Mouse (Mus musculus) telencephalon, adult 2 months (tissue): ENCODE data around the gene Smap1.

Source experiments
- DNase-seq: peaks from one replicate; pipeline ENCODE4 v3.0.0-alpha.2; 2011; ENCODE audit warnings: low read depth, low spot score

The Smap1 gene

DNA sequence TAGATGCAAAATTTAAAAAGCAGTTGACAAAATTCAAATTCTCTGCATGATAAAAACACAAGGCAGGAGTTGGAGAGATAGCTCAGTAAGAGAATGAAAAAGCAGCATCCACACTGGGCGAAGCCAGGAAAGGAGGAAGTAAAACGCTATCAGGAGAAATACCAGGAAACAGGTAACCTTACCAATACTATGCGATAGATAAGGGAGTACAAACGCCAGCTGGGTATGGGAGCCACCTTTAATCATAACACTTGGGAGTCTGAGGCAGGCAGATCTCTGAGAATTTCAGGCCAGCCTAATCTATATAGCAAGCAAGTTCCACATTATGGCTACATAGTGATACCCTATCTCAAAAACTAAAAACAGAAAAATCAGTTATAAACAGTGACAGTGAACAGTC lies 85.5 kb downstream of the Smap1 start:
- DNase-seq, result no peak

DNA sequence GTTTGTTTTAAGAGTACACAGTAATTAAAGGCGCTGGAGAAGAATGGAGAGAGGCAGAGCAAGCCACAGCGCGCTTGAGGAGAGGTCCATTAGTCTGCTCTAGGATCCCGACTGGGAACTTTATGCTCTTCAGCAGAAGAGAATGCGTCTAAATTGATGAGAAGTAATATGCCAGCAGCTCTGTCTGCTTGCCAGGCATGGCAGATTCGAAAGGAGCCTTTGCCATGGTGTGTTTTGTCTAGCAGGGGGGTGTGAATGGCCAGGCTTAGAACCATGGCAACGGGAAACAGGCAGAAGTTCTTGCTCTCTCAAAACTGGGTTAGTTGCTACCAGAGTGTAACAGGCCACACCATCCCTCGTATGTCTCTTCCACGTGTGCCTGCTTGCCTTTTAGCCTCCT lies 87.3 kb downstream of the Smap1 start:
- no peak for DNase-seq

DNA sequence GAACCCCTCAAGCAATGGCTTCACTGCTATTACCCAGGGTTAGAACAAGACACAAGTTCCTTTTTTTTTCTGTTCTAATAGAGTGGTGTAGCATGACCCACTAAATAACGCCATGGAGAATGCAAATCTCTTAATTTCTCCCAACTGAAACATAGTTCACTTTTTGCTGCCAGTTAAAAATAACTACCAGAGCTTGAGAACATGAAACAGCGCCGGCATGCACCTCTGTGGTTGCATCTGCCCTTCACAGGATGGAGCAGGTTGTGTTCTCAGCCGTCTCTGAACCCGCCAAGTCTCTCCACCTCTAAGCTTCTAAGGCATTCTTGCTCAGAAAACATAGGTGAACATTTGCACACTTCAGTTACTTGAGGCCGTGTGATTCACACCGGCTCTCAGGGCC lies 87.9 kb downstream of the Smap1 start:
- no peak for DNase-seq

DNA sequence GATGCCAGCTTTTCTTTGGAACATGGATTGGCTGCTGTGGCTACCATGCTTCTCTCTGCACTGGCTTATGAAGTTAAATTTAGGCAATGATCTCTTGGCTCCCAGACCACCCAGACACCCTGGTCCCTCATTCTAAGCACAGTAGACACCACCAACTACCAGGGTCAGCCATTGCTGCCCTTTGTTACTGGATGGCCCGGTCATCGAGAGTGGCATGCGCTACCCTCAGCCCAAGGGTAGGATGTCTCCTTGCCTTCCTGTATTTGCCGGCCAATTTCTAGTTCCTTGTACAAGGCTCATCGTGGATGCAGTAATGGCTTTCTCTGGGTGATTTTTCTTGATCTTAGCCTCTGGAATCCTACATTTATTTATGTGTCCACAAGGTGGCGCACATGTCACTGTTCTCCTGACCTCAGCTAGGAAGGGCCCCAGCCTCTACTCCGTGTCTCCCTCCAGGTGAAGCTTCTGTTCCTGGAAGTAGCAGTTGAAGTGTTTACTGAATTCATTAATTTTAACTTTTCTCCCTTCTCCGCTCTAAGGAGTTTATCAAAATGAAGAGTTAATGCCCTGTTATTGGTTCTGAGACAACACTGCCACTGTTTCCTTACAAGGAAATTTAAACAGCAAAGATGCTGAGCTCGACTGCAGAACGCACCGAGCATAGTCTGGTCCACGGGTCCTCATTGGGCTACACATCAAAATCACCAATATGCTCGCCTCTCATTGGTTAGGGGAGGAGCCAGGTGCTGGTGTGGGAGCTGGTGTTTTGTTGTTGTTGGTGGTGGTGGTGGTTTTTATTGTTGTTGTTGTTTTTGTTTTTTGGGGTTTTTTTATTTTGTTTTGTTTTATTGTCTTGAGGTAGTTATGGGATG lies 95.0 kb downstream of the Smap1 start:
- peak; percentile 41 for DNase-seq

DNA sequence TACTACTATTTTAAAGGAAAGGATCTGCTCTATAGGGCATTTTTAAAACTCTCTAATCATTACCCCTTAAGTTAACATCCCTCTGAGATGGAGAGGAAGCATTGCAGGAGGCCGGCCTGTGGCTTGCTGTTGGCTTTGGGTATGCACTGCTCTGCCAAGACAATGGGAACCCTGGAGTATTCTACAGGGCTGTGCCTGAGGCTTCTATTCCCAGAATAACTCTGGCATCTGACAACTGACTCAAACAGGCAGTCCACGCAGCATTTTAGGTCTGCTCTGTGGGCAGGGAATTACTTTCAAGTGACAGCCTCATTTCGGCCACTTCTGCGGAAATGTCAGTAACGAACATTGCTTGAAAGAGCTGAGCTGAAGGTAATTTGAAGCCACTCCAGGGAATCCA lies 100.5 kb downstream of the Smap1 start:
- DNase-seq, result no peak

DNA sequence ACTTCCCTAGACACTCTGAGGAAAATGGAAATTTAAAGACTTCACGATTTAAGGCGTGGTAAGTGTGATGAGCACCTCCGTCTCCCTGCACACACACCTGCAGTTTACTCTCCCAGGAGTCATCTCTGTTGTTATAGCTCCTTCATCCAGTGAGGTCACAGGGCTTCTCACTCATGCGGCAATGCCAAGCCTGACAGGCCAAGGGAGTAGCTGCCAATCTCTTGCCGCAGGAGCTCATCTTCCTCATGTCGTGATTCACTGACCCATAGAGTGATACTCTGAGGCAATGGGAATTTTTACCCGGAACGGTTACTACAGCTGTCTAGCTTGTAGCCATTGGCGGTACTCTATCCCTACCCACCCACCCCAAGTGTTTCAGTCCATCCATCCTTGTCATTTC lies 123.8 kb downstream of the Smap1 start:
- DNase-seq, result no peak
